Mouse (Mus musculus) heart, embryonic 11.5 days (tissue): ENCODE measurements around the gene Tnni3. TPM values are rescaled to one million over a fixed set of nuclear protein-coding genes. Genes with fewer than 3 reads are reported as not detected.

Experiments
- ATAC-seq: fragments of 200-750 bp; cut with Nextera tagmentation; replicated peaks from 2 replicates; pipeline ENCODE4 v1.8.0; 2017; ENCODE audit warnings: moderate library complexity; ENCODE audit not compliant: insufficient number of reproducible peaks, low FRiP score, low TSS enrichment
- H3K27ac ChIP-seq: fragments of 300-500 bp; sonication (generic); 2 replicates; pipeline ENCODE4 v1.5.1; 2014; ENCODE audit warnings: mild to moderate bottlenecking, low read depth, low read length
- H3K27me3 ChIP-seq: fragments of 300-500 bp; sonication (generic); 2 replicates; pipeline ENCODE4 v1.6.1; 2014; ENCODE audit warnings: mild to moderate bottlenecking, low read length, mixed read lengths; ENCODE audit not compliant: control insufficient read depth, insufficient read depth
- H3K36me3 ChIP-seq: fragments of 300-500 bp; sonication (generic); 2 replicates; pipeline ENCODE4 v1.6.1; 2014; ENCODE audit warnings: mild to moderate bottlenecking, low read length, moderate library complexity, mixed read lengths; ENCODE audit not compliant: control insufficient read depth, insufficient read depth
- H3K4me1 ChIP-seq: fragments of 300-500 bp; sonication (generic); 2 replicates; pipeline ENCODE4 v1.6.1; 2014; ENCODE audit warnings: low read length; ENCODE audit not compliant: control insufficient read depth, insufficient read depth
- H3K4me2 ChIP-seq: fragments of 300-500 bp; sonication (generic); 2 replicates; pipeline ENCODE4 v1.6.1; 2014; ENCODE audit warnings: mild to moderate bottlenecking, moderate library complexity
- H3K4me3 ChIP-seq: fragments of 300-500 bp; sonication (generic); 2 replicates; pipeline ENCODE4 v1.5.1; 2014; ENCODE audit warnings: low read depth, low read length
- H3K9ac ChIP-seq: fragments of 300-500 bp; sonication (generic); 2 replicates; pipeline ENCODE4 v1.6.1; 2014; ENCODE audit warnings: mild to moderate bottlenecking, low read depth, low read length, moderate library complexity
- H3K9me3 ChIP-seq: fragments of 300-500 bp; sonication (generic); replicated peaks from 2 replicates; pipeline ENCODE4 v1.6.1; 2016; ENCODE audit warnings: low read length; ENCODE audit not compliant: control insufficient read depth
- WGBS: fragments of 180-500 bp; shearing (Covaris S2); extraction: QIAGEN DNeasy Blood & Tissue Kit; methylation state at CpG from one replicate; pipeline ENCODE4 v1.1.7; 2014; ENCODE audit not compliant: insufficient replicate concordance; 5-methylcytosine and 5-hydroxymethylcytosine counted together
- polyA plus RNA-seq: library from polyadenylated mRNA; unstranded; fragments of >200 nt; fragmentation: Nextera tagmentation; extraction: Ambion mirVana; gene quantifications from 2 replicates; pipeline ENCODE4 v1.2.1, GENCODE M21; 2014

Gene Tnni3
- polyA plus RNA-seq, 1 experiment from 2014 or later: 1,570 TPM

- peaks cover 55% of the 10 kb centered on the region for H3K4me1 ChIP-seq
- no peak for ATAC-seq
Observed at GRCm38 (mm10) chr7:4513829-4514712, 10.0 kb downstream of the Tnni3 start.

DNA sequence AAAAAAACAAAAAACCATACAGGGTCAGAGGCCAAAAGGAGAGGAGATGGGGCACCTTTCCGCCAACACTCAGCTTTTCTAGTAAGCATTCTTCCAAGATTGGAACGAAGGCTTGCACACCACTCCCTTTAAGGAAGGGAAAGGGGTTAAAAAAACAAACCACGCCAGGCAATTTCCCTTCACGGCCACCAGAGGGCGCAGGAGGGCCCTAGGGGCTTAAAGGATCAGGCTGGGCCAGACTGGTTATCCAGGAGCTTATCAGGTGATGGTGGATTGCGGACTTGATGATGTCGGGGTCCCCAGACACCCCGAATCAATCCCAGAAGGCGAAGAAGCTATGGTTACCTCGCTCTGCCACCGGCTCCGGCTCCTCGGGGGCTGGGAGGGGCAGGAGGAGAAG lies 10.8 kb downstream of the Tnni3 start:
- WGBS: 22% methylated on average over 13 of the region's 13 CpGs
- no peaks in the 10 kb centered on the region for H3K9me3 ChIP-seq
- H3K4me1 ChIP-seq: peaks cover 53% of the 10 kb centered on the region
- no peak for ATAC-seq
- H3K27ac ChIP-seq: peak overlapping the region; percentile 86
- peak overlapping the region; percentile 52 for H3K4me2 ChIP-seq
- no peaks in the 10 kb centered on the region for H3K36me3 ChIP-seq
- H3K27me3 ChIP-seq: no peaks in the 10 kb centered on the region
- peak overlapping the region; percentile 70 for H3K9ac ChIP-seq
- peak overlapping the region; percentile 25 for H3K4me3 ChIP-seq

More at GRCm38 (mm10) chr7:4513829-4514712, 10.0 kb downstream of the Tnni3 start:
- Histone ChIP-seq H3K27ac (peak overlapping the region; percentile 86), H3K4me3 (peak overlapping the region; percentile 25), H3K9me3 (no peaks in the 10 kb centered on the region), H3K36me3 (no peaks in the 10 kb centered on the region), H3K9ac (peak overlapping the region; percentile 70), H3K27me3 (no peaks in the 10 kb centered on the region), H3K4me2 (peak overlapping the region; percentile 52)
- 43% methylated on average over 6 of the region's 6 CpGs for WGBS

- Histone ChIP-seq H3K9ac (no peak overlapping the region), H3K9me3 (no peaks in the 10 kb centered on the region), H3K4me3 (no peak overlapping the region), H3K27me3 (no peaks in the 10 kb centered on the region), H3K4me2 (peak overlapping the region; percentile 3), H3K4me1 (peaks cover 50% of the 10 kb centered on the region), H3K36me3 (no peaks in the 10 kb centered on the region), H3K27ac (peak overlapping the region; percentile 46; the same call in 1 of the 2 replicates)
- 48% methylated on average over 8 of the region's 8 CpGs for WGBS
- ATAC-seq: no peak
Observed at GRCm38 (mm10) chr7:4511489-4512224, 12.4 kb downstream of the Tnni3 start.

- Histone ChIP-seq H3K27me3 (no peaks in the 10 kb centered on the region), H3K4me1 (peaks cover 40% of the 10 kb centered on the region), H3K4me2 (peak overlapping the region; percentile 53), H3K9me3 (no peaks in the 10 kb centered on the region), H3K9ac (peak overlapping the region; percentile 35; the same call in 1 of the 2 replicates), H3K27ac (peak overlapping the region; percentile 72), H3K4me3 (peak overlapping the region; percentile 23; the same call in 1 of the 2 replicates), H3K36me3 (no peaks in the 10 kb centered on the region)
- WGBS: 12% methylated on average over 24 of the region's 24 CpGs
- peak; percentile 77 for ATAC-seq
Observed at GRCm38 (mm10) chr7:4509863-4510608, 14.0 kb downstream of the Tnni3 start.

DNA sequence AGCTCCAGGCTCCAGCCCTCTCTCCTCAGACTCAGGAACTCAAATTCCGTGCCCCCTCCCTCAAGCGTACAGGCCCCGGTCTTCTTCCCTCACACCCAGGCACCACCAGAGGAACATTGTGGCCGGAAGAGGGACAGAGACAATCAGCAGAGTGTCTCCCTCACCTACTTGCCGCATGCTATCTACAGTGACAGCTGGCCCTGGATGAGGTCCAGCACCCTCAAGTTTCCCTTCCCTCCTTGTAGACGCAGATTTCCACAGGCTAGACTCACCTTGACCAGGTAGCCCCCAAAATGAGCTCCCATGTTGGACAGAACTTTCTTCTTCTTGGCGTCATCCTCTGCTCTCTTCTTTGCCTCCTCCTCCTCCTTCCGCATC lies 15.3 kb downstream of the Tnni3 start:
- no peak overlapping the region for H3K9ac ChIP-seq
- H3K4me2 ChIP-seq: no peak overlapping the region
- WGBS: 84% methylated on average over 8 of the region's 8 CpGs
- H3K4me1 ChIP-seq: peaks cover 28% of the 10 kb centered on the region
- H3K9me3 ChIP-seq: no peaks in the 10 kb centered on the region
- no peaks in the 10 kb centered on the region for H3K27me3 ChIP-seq
- no peak for ATAC-seq
- H3K36me3 ChIP-seq: no peaks in the 10 kb centered on the region
- no peak overlapping the region for H3K27ac ChIP-seq
- no peak overlapping the region for H3K4me3 ChIP-seq

- ATAC-seq: no peak
- WGBS: 75% methylated on average over 32 of the region's 32 CpGs
- no peaks in the 10 kb centered on the region for H3K36me3 ChIP-seq
- no peaks in the 10 kb centered on the region for H3K9me3 ChIP-seq
- no peaks in the 10 kb centered on the region for H3K27me3 ChIP-seq
- H3K27ac ChIP-seq: no peak overlapping the region
- no peak overlapping the region for H3K4me2 ChIP-seq
- no peak overlapping the region for H3K4me3 ChIP-seq
- H3K9ac ChIP-seq: no peak overlapping the region
- peaks cover 24% of the 10 kb centered on the region for H3K4me1 ChIP-seq
Observed at GRCm38 (mm10) chr7:4508062-4508738, 15.8 kb downstream of the Tnni3 start.

GRCm38 (mm10) chr7:4507220-4507619 lies 16.8 kb downstream of the Tnni3 start:
- Histone ChIP-seq H3K9me3 (no peaks in the 10 kb centered on the region), H3K4me2 (no peak overlapping the region), H3K27ac (no peak overlapping the region), H3K9ac (no peak overlapping the region), H3K27me3 (no peaks in the 10 kb centered on the region), H3K4me3 (no peak overlapping the region), H3K36me3 (no peaks in the 10 kb centered on the region), H3K4me1 (peaks cover 28% of the 10 kb centered on the region)
- ATAC-seq: no peak
- WGBS: 58% methylated on average over 3 of the region's 4 CpGs
